Mouse (Mus musculus) lung, postnatal 0 days (tissue): Measurements from ENCODE around the gene Fdx1l. TPM values are rescaled to one million over a fixed set of nuclear protein-coding genes. Genes with fewer than 3 reads are reported as not detected.

Source experiments
- ATAC-seq: fragments of 200-750 bp; cut with Nextera tagmentation; 2 replicates; pipeline ENCODE4 v1.8.0; 2017; ENCODE audit warnings: moderate library complexity
- DNase-seq: peaks from one replicate; pipeline ENCODE4 v3.0.0-alpha.2; 2016; ENCODE audit warnings: low spot score
- H3K27ac ChIP-seq: fragments of 300-500 bp; sonication (generic); 2 replicates; pipeline ENCODE4 v1.5.1; 2014; ENCODE audit warnings: antibody characterized with exemption, mild to moderate bottlenecking, low read length, mixed read lengths
- H3K27me3 ChIP-seq: fragments of 300-500 bp; sonication (generic); replicated peaks from 2 replicates; pipeline ENCODE4 v1.6.1; 2014; ENCODE audit warnings: low read length, mixed read lengths; ENCODE audit not compliant: insufficient read depth
- H3K36me3 ChIP-seq: fragments of 300-500 bp; sonication (generic); 2 replicates; pipeline ENCODE4 v1.6.1; 2014; ENCODE audit warnings: low read length, mixed read lengths; ENCODE audit not compliant: insufficient read depth
- H3K4me1 ChIP-seq: fragments of 300-500 bp; sonication (generic); 2 replicates; pipeline ENCODE4 v1.6.1; 2014; ENCODE audit warnings: antibody characterized with exemption, low read depth, low read length, mixed read lengths; ENCODE audit not compliant: insufficient read depth
- H3K4me2 ChIP-seq: fragments of 300-500 bp; sonication (generic); replicated peaks from 2 replicates; pipeline ENCODE4 v1.6.1; 2014; ENCODE audit warnings: low read depth, mild to moderate bottlenecking, low read length, moderate library complexity, mixed read lengths
- H3K4me3 ChIP-seq: fragments of 300-500 bp; sonication (generic); 2 replicates; pipeline ENCODE4 v1.5.1; 2014; ENCODE audit warnings: low read depth, low read length
- H3K9ac ChIP-seq: fragments of 300-500 bp; sonication (generic); replicated peaks from 2 replicates; pipeline ENCODE4 v1.6.1; 2014; ENCODE audit warnings: low read depth, mild to moderate bottlenecking
- H3K9me3 ChIP-seq: fragments of 300-500 bp; sonication (generic); 2 replicates; pipeline ENCODE4 v1.6.1; 2016; ENCODE audit warnings: low read length, mixed read lengths
- CTCF ChIP-seq: IDR thresholded peaks from 2 replicates; pipeline ENCODE4 v1.5.1; 2016; ENCODE audit warnings: antibody characterized with exemption, mild to moderate bottlenecking
- EP300 ChIP-seq: IDR thresholded peaks from 2 replicates; pipeline ENCODE4 v1.6.1; 2016; ENCODE audit warnings: antibody characterized with exemption, mild to moderate bottlenecking, control low read depth
- WGBS: fragments of 180-500 bp; shearing (Covaris S2); extraction: QIAGEN DNeasy Blood & Tissue Kit; methylation state at CpG from one replicate; pipeline ENCODE4 v1.1.7; 2014; 5-methylcytosine and 5-hydroxymethylcytosine counted together
- polyA plus RNA-seq: library from polyadenylated mRNA; unstranded; fragments of >200 nt; fragmentation: Nextera tagmentation; extraction: Ambion mirVana; gene quantifications from 2 replicates; pipeline ENCODE4 v1.2.1, GENCODE M21; 2015

Fdx1l gene
- polyA plus RNA-seq, 1 experiment from 2014 or later = 40.9 TPM

DNA sequence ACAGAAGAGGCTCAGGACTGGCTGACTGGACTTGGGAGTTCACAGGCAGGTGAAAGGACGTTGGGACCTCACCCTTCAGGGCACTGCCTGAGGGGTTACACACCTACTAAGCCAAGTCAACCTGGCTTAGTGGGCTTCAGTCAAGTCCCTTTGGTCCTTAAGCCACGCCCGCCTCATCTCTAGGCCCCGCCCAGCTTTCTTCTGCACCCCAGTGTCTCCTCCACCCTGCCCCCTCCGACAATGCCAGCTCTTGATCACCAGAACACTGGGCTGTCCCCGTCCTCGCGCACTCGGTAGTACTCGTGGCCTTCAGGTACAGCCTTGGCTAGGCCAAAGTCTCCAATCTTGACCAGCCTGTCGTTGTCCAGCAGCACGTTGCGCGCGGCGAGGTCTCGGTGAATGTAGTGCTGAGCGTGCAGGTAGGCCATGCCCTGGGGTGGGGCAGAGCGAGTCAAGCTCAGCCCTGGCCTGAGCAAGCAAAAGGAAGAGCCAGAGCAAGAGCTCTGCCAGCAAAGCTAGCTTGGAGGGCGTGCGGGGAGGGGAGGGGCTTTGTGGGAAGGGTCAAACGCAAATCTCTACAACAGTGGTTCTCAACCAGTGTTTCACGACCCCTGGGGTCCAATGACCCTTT lies 34.3 kb upstream of the Fdx1l start:
- no peak overlapping the region for H3K4me2 ChIP-seq
- no peaks in the 10 kb centered on the region for H3K9me3 ChIP-seq
- DNase-seq = no peak
- ATAC-seq = no peak
- no peak overlapping the region for H3K4me3 ChIP-seq
- no peaks in the 10 kb centered on the region for H3K27me3 ChIP-seq
- no peaks in the 10 kb centered on the region for H3K36me3 ChIP-seq
- TF ChIP-seq EP300 (no peak), CTCF (no peak)
- no peaks in the 10 kb centered on the region for H3K4me1 ChIP-seq
- H3K9ac ChIP-seq = no peak overlapping the region
- 44% methylated on average over 23 of the region's 23 CpGs for WGBS
- no peak overlapping the region for H3K27ac ChIP-seq

DNA sequence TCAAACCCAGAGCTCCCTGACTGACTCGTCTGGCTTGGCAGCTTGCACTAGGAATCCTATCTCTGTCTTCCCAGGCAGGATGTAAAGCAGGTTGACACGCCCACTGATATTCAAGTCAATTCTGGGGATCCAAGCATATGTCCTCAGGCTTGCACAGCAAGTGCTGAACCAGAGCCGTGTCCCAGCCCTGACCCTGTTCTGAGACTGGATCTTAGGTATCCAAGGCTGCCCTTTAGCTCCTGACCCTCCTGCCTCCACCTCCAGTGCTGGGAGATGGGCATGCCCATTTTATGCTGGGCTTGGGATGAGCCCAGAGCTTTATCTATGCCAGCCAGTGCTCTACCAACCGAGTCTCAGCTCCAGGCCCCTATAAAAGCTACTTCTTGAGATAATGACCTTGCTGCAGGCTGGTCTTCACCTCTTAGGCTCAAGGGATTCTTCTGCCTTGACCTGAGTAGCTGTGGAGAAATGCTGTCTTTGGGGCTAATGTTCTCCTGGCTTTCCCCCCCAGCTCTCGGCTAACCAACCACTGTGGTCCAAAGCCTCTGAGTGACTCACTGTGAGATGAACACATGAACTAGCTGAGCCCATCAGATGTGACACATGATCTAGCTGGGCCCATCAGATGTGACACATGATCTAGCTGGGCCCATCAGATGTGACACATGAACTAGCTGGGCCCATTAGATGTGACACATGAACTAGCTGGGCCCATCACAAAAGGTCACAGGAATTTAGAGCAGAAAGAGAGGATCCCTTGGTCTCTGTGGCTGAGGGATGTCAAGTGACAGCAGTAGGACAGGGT lies 32.5 kb upstream of the Fdx1l start:
- Histone ChIP-seq H3K4me2 (no peak overlapping the region), H3K9ac (no peak overlapping the region), H3K4me3 (no peak overlapping the region), H3K27ac (no peak overlapping the region), H3K27me3 (no peaks in the 10 kb centered on the region), H3K9me3 (no peaks in the 10 kb centered on the region), H3K4me1 (no peaks in the 10 kb centered on the region), H3K36me3 (no peaks in the 10 kb centered on the region)
- no peak for ATAC-seq
- no peak for DNase-seq
- TF ChIP-seq EP300 = no peak
- no peak for TF ChIP-seq CTCF
- WGBS = 76% methylated on average over 5 of the region's 5 CpGs

DNA sequence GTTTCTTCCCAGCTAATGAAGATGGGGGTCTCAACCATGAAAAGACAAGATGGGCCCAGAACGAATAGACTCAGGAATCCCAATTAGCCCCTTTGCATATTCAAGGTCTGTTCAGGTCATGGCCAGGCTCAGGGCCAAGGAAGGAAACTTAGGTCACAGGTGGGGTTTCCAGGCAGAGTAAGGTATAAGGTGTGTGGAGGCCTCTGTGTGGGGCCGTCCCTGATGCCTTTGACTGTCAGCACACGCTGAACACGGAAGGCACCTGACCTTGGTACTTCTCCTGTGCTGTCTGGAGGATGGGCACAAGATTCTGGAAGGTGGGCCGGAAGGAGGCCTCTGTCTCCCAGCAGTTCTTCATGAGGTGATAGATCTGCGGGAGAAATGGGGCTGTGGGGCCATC lies 31.4 kb upstream of the Fdx1l start:
- H3K4me1 ChIP-seq = no peaks in the 10 kb centered on the region
- no peak for ATAC-seq
- H3K27me3 ChIP-seq = no peaks in the 10 kb centered on the region
- no peak overlapping the region for H3K4me3 ChIP-seq
- H3K36me3 ChIP-seq = no peaks in the 10 kb centered on the region
- TF ChIP-seq CTCF (no peak), EP300 (no peak)
- no peak overlapping the region for H3K4me2 ChIP-seq
- no peak overlapping the region for H3K9ac ChIP-seq
- 89% methylated on average over 6 of the region's 6 CpGs for WGBS
- no peak overlapping the region for H3K27ac ChIP-seq
- H3K9me3 ChIP-seq = no peaks in the 10 kb centered on the region
- DNase-seq = no peak

DNA sequence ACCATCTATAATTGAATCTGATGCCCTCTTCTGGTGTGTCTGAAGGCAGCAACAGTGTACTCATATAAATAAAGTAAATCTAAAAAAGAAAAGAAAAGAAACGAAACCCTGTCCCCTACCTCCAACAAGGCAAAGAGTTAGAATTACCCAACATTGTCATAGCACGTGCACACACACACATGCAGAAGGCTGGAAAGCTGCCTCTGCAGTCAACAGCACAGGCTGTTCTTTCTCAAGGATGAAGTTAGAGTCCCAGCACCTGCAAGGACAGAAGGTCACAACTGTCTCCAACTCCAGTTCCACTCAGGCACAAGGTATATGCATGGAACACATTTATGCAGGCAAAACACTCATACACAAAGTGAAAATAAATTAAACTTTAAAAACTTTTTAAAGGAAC lies 28.7 kb upstream of the Fdx1l start:
- DNase-seq (no peak), ATAC-seq (no peak)
- TF ChIP-seq CTCF (no peak), EP300 (no peak)
- Histone ChIP-seq H3K36me3 (no peaks in the 10 kb centered on the region), H3K4me2 (no peak overlapping the region), H3K9ac (no peak overlapping the region), H3K27ac (no peak overlapping the region), H3K27me3 (no peaks in the 10 kb centered on the region), H3K4me3 (no peak overlapping the region), H3K9me3 (no peaks in the 10 kb centered on the region), H3K4me1 (no peaks in the 10 kb centered on the region)
- 87% methylated on average over 2 of the region's 2 CpGs for WGBS

DNA sequence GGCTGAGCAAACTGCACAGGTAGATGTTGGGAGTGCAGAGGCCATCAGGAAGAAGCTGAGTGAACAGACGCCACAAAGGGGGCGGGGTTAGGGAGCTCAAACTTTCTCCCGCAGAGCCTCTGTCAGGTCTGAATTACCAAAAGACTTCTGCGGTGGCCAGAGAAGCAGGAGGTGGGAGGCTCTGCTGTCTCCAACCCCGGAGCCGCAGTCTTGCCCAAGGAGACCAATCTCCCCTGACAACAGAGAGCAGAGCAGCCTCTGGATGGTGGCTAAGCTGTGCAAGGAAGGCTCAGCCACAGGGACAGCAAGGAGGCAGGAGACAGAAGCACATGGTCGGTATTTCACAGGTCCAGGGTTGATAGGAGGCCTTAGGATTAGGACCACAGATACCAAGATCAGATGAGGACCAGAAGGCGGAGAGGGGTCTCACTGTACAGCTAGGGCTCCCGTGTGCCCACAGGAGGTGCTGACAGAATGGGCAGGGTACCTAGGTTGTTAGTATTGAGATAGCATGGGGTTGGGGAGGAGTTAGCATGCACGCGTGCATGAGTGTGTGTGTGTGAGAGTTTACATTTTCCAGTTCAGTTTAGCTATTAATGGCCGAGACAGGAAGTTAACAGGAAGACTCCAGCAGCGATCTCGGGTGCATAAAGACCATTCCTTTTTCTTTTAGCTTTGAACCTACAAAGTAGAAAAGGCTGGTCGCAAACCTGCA lies 27.2 kb upstream of the Fdx1l start:
- H3K4me1 ChIP-seq = no peaks in the 10 kb centered on the region
- H3K27ac ChIP-seq = no peak overlapping the region
- H3K27me3 ChIP-seq = no peaks in the 10 kb centered on the region
- H3K4me3 ChIP-seq = no peak overlapping the region
- 33% methylated on average over 15 of the region's 15 CpGs for WGBS
- no peaks in the 10 kb centered on the region for H3K9me3 ChIP-seq
- DNase-seq (no peak), ATAC-seq (no peak)
- no peak overlapping the region for H3K4me2 ChIP-seq
- no peaks in the 10 kb centered on the region for H3K36me3 ChIP-seq
- no peak for TF ChIP-seq CTCF
- no peak for TF ChIP-seq EP300
- H3K9ac ChIP-seq = no peak overlapping the region

DNA sequence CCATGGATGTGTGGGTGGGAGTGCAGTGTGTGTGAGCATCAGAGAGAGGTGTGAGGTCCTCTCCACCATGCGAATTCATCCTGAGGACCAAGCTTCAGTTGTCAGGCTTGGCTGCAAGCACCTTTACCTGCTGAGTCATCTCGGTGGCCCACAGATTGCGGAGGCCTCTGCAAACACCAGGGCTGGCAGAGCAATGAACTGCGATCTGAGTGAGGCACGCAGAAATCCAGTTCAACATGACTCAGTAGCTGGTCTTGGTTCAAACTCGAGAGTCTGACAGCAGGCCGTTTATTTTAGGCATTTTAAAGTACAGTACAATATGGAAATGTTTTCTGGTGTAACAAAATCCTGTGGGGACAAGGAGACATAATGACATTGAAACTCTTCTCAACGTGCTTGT lies 24.4 kb upstream of the Fdx1l start:
- Histone ChIP-seq H3K36me3 (no peaks in the 10 kb centered on the region), H3K4me2 (no peak overlapping the region), H3K27ac (no peak overlapping the region), H3K9me3 (no peaks in the 10 kb centered on the region), H3K4me3 (no peak overlapping the region), H3K27me3 (no peaks in the 10 kb centered on the region), H3K9ac (no peak overlapping the region), H3K4me1 (no peaks in the 10 kb centered on the region)
- DNase-seq (peak; percentile 14), ATAC-seq (no peak)
- WGBS = 69% methylated on average over 8 of the region's 8 CpGs
- no peak for TF ChIP-seq CTCF
- no peak for TF ChIP-seq EP300
